Mouse (Mus musculus): ENCODE measurements around the gene Pcsk7. TPM values are rescaled to one million over a fixed set of nuclear protein-coding genes. Genes with fewer than 3 reads are reported as not detected.

The Pcsk7 gene
- total and polyA plus RNA-seq, 3 experiments: 12.7 to 14.3 TPM; not detected in 1

- no peak for TF ChIP-seq CHD1 (IDR thresholded peaks at IDR 0.05; ENCODE audit: low read depth, low read length)
Measured at GRCm38 (mm10) chr9:45938952-45939637, 32.8 kb downstream of the Pcsk7 start (continued).

DNA sequence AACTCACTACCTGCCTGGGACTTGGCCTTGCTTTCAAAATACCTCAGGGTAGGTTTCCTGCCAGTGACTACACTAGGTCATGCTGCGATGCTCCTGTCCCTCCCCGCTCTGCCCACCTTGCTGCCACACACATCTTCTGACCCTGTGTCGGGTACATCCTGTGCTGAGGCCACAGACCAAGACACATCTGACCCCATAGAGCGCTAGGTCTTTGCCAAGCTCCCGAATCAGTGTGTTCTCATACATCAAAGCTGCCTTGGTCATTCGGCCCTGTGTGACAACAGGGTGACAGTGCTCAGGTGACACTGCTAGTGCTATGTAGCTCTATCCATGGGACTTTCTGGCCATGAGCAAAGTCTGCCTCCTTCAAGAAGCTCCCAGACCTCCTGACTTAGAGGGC is 33.5 kb downstream of the Pcsk7 start:
- Histone ChIP-seq H3K4me3 (ENCODE audit: control insufficient read depth in 1 of 2, insufficient read depth in 1 of 2, low read depth in 2 of 2, low read length in 2 of 2) (no peak overlapping the region), H3K27me3 (ENCODE audit: control insufficient read depth in 1 of 2, insufficient read depth in 2 of 2, low read length in 2 of 2) (no peaks in the 10 kb centered on the region), H3K9me3 (replicated peaks; ENCODE audit: insufficient read depth, low read length) (no peaks in the 10 kb centered on the region), H3K36me3 (ENCODE audit: control insufficient read depth in 1 of 2, insufficient read depth in 2 of 2, low read length in 2 of 2) (no peaks in the 10 kb centered on the region; a peak in 1 of 4 replicates), H3K9ac (ENCODE audit: control insufficient read depth, low read depth, low read length, poor library complexity, severe bottlenecking) (no peak overlapping the region), H3K4me1 (ENCODE audit: control insufficient read depth in 1 of 2, insufficient read depth in 2 of 2, low read length in 2 of 2) (no peaks in the 10 kb centered on the region), H3K79me2 (ENCODE audit: control insufficient read depth, insufficient read depth, low read length, poor library complexity) (no peaks in the 10 kb centered on the region), H3K27ac (ENCODE audit: control insufficient read depth, low read depth, low read length) (no peak overlapping the region)
- no peak for TF ChIP-seq MAZ (IDR thresholded peaks at IDR 0.05; ENCODE audit: low read depth, low read length)
- no peak for TF ChIP-seq BHLHE40 (IDR thresholded peaks at IDR 0.05; ENCODE audit: borderline replicate concordance, low read depth, low read length)
- TF ChIP-seq CTCF (IDR thresholded peaks at IDR 0.05 in 2 of 3, conservative IDR thresholded peaks at IDR 0.05 in 1 of 3; ENCODE audit: control insufficient read depth in 1 of 3, insufficient read depth in 1 of 3, low read depth in 2 of 3, low read length in 3 of 3, poor library complexity in 1 of 3, severe bottlenecking in 1 of 3): no peak
- no peak for TF ChIP-seq USF2 (IDR thresholded peaks at IDR 0.05; ENCODE audit: borderline replicate concordance in 1 of 2, insufficient read depth in 1 of 2, low read depth in 1 of 2, low read length in 2 of 2)
- TF ChIP-seq ELF1 (IDR thresholded peaks at IDR 0.05; ENCODE audit: low read depth, low read length): no peak
- no peak for TF ChIP-seq MAX (IDR thresholded peaks at IDR 0.05; ENCODE audit: low read length)
- TF ChIP-seq USF1 (IDR thresholded peaks at IDR 0.05; ENCODE audit: low read depth, low read length): no peak
- no peak for TF ChIP-seq POLR2AphosphoS5 (IDR thresholded peaks at IDR 0.05; ENCODE audit: borderline replicate concordance, low read depth, low read length)
- TF ChIP-seq ZMIZ1 (IDR thresholded peaks at IDR 0.05; ENCODE audit: low read depth, low read length): no peak
- no peak for TF ChIP-seq RAD21 (IDR thresholded peaks at IDR 0.05; ENCODE audit: low read depth, low read length)
- TF ChIP-seq JUND (IDR thresholded peaks at IDR 0.05; ENCODE audit: low read depth, low read length): no peak
- no peak for TF ChIP-seq HCFC1 (IDR thresholded peaks at IDR 0.05; ENCODE audit: low read depth, low read length)
- no peak for DNase-seq (ENCODE audit: low read depth, low spot score)

- no peaks in the 10 kb centered on the region for H3K9me3 ChIP-seq (replicated peaks; ENCODE audit: insufficient read depth, low read length)
- peak in 2 of 3 experiments; percentile 26 to 33; a peak in 4 of 6 replicates for TF ChIP-seq CTCF (IDR thresholded peaks at IDR 0.05 in 2 of 3, conservative IDR thresholded peaks at IDR 0.05 in 1 of 3; ENCODE audit: control insufficient read depth in 1 of 3, insufficient read depth in 1 of 3, low read depth in 2 of 3, low read length in 3 of 3, poor library complexity in 1 of 3, severe bottlenecking in 1 of 3)
- no peak for TF ChIP-seq POLR2AphosphoS2 (IDR thresholded peaks at IDR 0.05; ENCODE audit: low read length)
- no peak for TF ChIP-seq E2F4 (IDR thresholded peaks at IDR 0.05; ENCODE audit: borderline replicate concordance, low read depth, low read length)
- no peaks in the 10 kb centered on the region for H3K79me2 ChIP-seq (ENCODE audit: control insufficient read depth, insufficient read depth, low read length, poor library complexity)
- H3K9ac ChIP-seq (ENCODE audit: control insufficient read depth, low read depth, low read length, poor library complexity, severe bottlenecking): no peak overlapping the region
- H3K27ac ChIP-seq (ENCODE audit: control insufficient read depth, low read depth, low read length): no peak overlapping the region
- H3K27me3 ChIP-seq (ENCODE audit: control insufficient read depth in 1 of 2, insufficient read depth in 2 of 2, low read length in 2 of 2): no peaks in the 10 kb centered on the region
- H3K36me3 ChIP-seq (ENCODE audit: control insufficient read depth in 1 of 2, insufficient read depth in 2 of 2, low read length in 2 of 2): no peaks in the 10 kb centered on the region; a peak in 1 of 4 replicates
- no peak overlapping the region for H3K4me3 ChIP-seq (ENCODE audit: control insufficient read depth in 1 of 2, insufficient read depth in 1 of 2, low read depth in 2 of 2, low read length in 2 of 2)
- DNase-seq (ENCODE audit: low read depth, low spot score): peak; percentile 47
- no peaks in the 10 kb centered on the region for H3K4me1 ChIP-seq (ENCODE audit: control insufficient read depth in 1 of 2, insufficient read depth in 2 of 2, low read length in 2 of 2)
Measured at GRCm38 (mm10) chr9:45941329-45941888, 35.1 kb downstream of the Pcsk7 start.

Data from MEL (cell line).